Mouse (Mus musculus): ENCODE results near the gene E2f1. TPM values are rescaled to one million over a fixed set of nuclear protein-coding genes. Genes with fewer than 3 reads are reported as not detected.

Gene E2f1
- polyA plus RNA-seq, 1 experiment from 2014 or later = 7.2 TPM

- H3K9ac ChIP-seq (ENCODE audit: low read length) = no peak overlapping the region
- no peaks in the 10 kb centered on the region for H3K9me3 ChIP-seq (ENCODE audit: control insufficient read depth, low read length)
- no peak overlapping the region for H3K27ac ChIP-seq (replicated peaks in 1 of 2; ENCODE audit: control insufficient read depth in 1 of 2, insufficient read depth in 1 of 2, low read depth in 2 of 2, low read length in 2 of 2)
- H3K4me3 ChIP-seq (ENCODE audit: control insufficient read depth in 1 of 2, insufficient read depth in 1 of 2, low read depth in 1 of 2, low read length in 2 of 2) = no peak overlapping the region
- H3K4me1 ChIP-seq (ENCODE audit: control insufficient read depth in 2 of 2, insufficient read depth in 2 of 2, low read length in 2 of 2) = no peaks in the 10 kb centered on the region
- H3K27me3 ChIP-seq (ENCODE audit: control insufficient read depth, insufficient read depth, low read length) = no peaks in the 10 kb centered on the region
- ATAC-seq (ENCODE audit: insufficient number of reproducible peaks, insufficient read depth, low FRiP score, low read depth) = no peak
- WGBS = 69% methylated on average over 5 of the region's 5 CpGs
- peaks cover 69% of the 10 kb centered on the region for H3K36me3 ChIP-seq (ENCODE audit: control insufficient read depth, insufficient read depth, low read length)
- no peak overlapping the region for H3K4me2 ChIP-seq (ENCODE audit: low read length)
These were observed 52.3 kb downstream of the E2f1 start for GRCm38 (mm10) chr2:154517424-154517823.

- WGBS = 87% methylated on average over 3 of the region's 3 CpGs
- peaks cover 69% of the 10 kb centered on the region for H3K36me3 ChIP-seq (ENCODE audit: control insufficient read depth, insufficient read depth, low read length)
- no peaks in the 10 kb centered on the region for H3K4me1 ChIP-seq (ENCODE audit: control insufficient read depth in 2 of 2, insufficient read depth in 2 of 2, low read length in 2 of 2)
- no peak for ATAC-seq (ENCODE audit: insufficient number of reproducible peaks, insufficient read depth, low FRiP score, low read depth)
- H3K9ac ChIP-seq (ENCODE audit: low read length) = no peak overlapping the region
- no peaks in the 10 kb centered on the region for H3K9me3 ChIP-seq (ENCODE audit: control insufficient read depth, low read length)
- H3K27me3 ChIP-seq (ENCODE audit: control insufficient read depth, insufficient read depth, low read length) = no peaks in the 10 kb centered on the region
- H3K4me2 ChIP-seq (ENCODE audit: low read length) = no peak overlapping the region
- no peak overlapping the region for H3K27ac ChIP-seq (replicated peaks in 1 of 2; ENCODE audit: control insufficient read depth in 1 of 2, insufficient read depth in 1 of 2, low read depth in 2 of 2, low read length in 2 of 2)
- no peak overlapping the region for H3K4me3 ChIP-seq (ENCODE audit: control insufficient read depth in 1 of 2, insufficient read depth in 1 of 2, low read depth in 1 of 2, low read length in 2 of 2)
These were observed 52.7 kb downstream of the E2f1 start for GRCm38 (mm10) chr2:154516944-154517343.

GRCm38 (mm10) chr2:154510141-154510540 is 59.6 kb downstream of the E2f1 start:
- H3K36me3 ChIP-seq (ENCODE audit: control insufficient read depth, insufficient read depth, low read length) = peaks cover 72% of the 10 kb centered on the region
- no peak for ATAC-seq (ENCODE audit: insufficient number of reproducible peaks, insufficient read depth, low FRiP score, low read depth)
- H3K9me3 ChIP-seq (ENCODE audit: control insufficient read depth, low read length) = no peaks in the 10 kb centered on the region
- no peak overlapping the region for H3K4me3 ChIP-seq (ENCODE audit: control insufficient read depth in 1 of 2, insufficient read depth in 1 of 2, low read depth in 1 of 2, low read length in 2 of 2)
- 82% methylated on average over 3 of the region's 3 CpGs for WGBS
- no peaks in the 10 kb centered on the region for H3K27me3 ChIP-seq (ENCODE audit: control insufficient read depth, insufficient read depth, low read length)
- H3K4me2 ChIP-seq (ENCODE audit: low read length) = no peak overlapping the region
- H3K9ac ChIP-seq (ENCODE audit: low read length) = no peak overlapping the region
- H3K4me1 ChIP-seq (ENCODE audit: control insufficient read depth in 2 of 2, insufficient read depth in 2 of 2, low read length in 2 of 2) = peaks cover 0 to 4% of the 10 kb centered on the region in 2 experiments; a peak in 2 of 4 replicates
- no peak overlapping the region for H3K27ac ChIP-seq (replicated peaks in 1 of 2; ENCODE audit: control insufficient read depth in 1 of 2, insufficient read depth in 1 of 2, low read depth in 2 of 2, low read length in 2 of 2)

Other genes starting within 250 kb of the E2f1 start
- 10.1 and 14.4 TPM in 2 replicates for gene Cdk5rap1, start 196.9 kb downstream of the E2f1 start, polyA plus RNA-seq (2014; fragmentation: Nextera tagmentation; extraction: Ambion mirVana)
- 23.7 and 26.9 TPM in 2 replicates for gene Snta1, start 161.8 kb downstream of the E2f1 start, polyA plus RNA-seq (2014; fragmentation: Nextera tagmentation; extraction: Ambion mirVana)
- 30.8 and 35.1 TPM in 2 replicates for gene Cbfa2t2, start 133.4 kb downstream of the E2f1 start, polyA plus RNA-seq (2014; fragmentation: Nextera tagmentation; extraction: Ambion mirVana)
- 0.42 and 0.50 TPM in 2 replicates for gene 1700003F12Rik, start 22.8 kb downstream of the E2f1 start, polyA plus RNA-seq (2014; fragmentation: Nextera tagmentation; extraction: Ambion mirVana)
- gene Actl10, start 18.1 kb downstream of the E2f1 start, polyA plus RNA-seq (2014; fragmentation: Nextera tagmentation; extraction: Ambion mirVana) = 0.35 TPM in 1 of 2 replicates, not detected in the other
- 1.7 and 1.9 TPM in 2 replicates for gene Necab3, start 11.0 kb downstream of the E2f1 start, polyA plus RNA-seq (2014; fragmentation: Nextera tagmentation; extraction: Ambion mirVana)
- 31.8 and 33.7 TPM in 2 replicates for gene Pxmp4, start 33.8 kb upstream of the E2f1 start, polyA plus RNA-seq (2014; fragmentation: Nextera tagmentation; extraction: Ambion mirVana)
- gene Zfp341, start 43.4 kb upstream of the E2f1 start, polyA plus RNA-seq (2014; fragmentation: Nextera tagmentation; extraction: Ambion mirVana) = 0.70 and 1.1 TPM in 2 replicates
- not detected in 2 replicates for gene 4930519P11Rik, start 43.5 kb upstream of the E2f1 start, polyA plus RNA-seq (2014; fragmentation: Nextera tagmentation; extraction: Ambion mirVana)
- gene Chmp4b, start 81.8 kb upstream of the E2f1 start, polyA plus RNA-seq (2014; fragmentation: Nextera tagmentation; extraction: Ambion mirVana) = 13.0 and 16.6 TPM in 2 replicates
- not detected in 2 replicates for gene Gm14214, start 200.1 kb upstream of the E2f1 start, polyA plus RNA-seq (2014; fragmentation: Nextera tagmentation; extraction: Ambion mirVana)
- 32.5 and 54.2 TPM in 2 replicates for gene Raly, start 221.2 kb upstream of the E2f1 start, polyA plus RNA-seq (2014; fragmentation: Nextera tagmentation; extraction: Ambion mirVana)
- gene a, start 221.5 kb upstream of the E2f1 start, polyA plus RNA-seq (2014; fragmentation: Nextera tagmentation; extraction: Ambion mirVana) = not detected in 2 replicates

Data from heart, embryonic 14.5 days (tissue).